Mouse (Mus musculus) megakaryocyte-erythroid progenitor cell, adult 5-6 weeks (primary cell): ENCODE data around the gene Gm47283. TPM values are rescaled to one million over a fixed set of nuclear protein-coding genes. Genes with fewer than 3 reads are reported as not detected.
A peak's percentile ranks its signal among the peaks of the same experiment; 100 is the strongest.
"Not testable (repeated sequence)": the region's sequence is repeated elsewhere in the genome, so short reads cannot be mapped to it uniquely, and the experiment has no call there.

Source experiments
- ATAC-seq: replicated peaks from 2 replicates; pipeline ENCODE4 v1.8.0; 2016; ENCODE audit warnings: mild to moderate bottlenecking, inconsistent platforms; ENCODE audit not compliant: severe bottlenecking, poor library complexity, low FRiP score, low TSS enrichment
- total RNA-seq, 2 experiments: library from RNA; stranded (forward) in 1 of 2; stranded (reverse) in 1 of 2; fragments of 200-1000, 215-1000 nt in 1 of 2; fragments of >200 nt in 1 of 2; fragmentation: Nextera tagmentation in 1 of 2; gene quantifications; 2 replicates each; pipeline ENCODE4 v1.2.3; 2014 to 2017

Gm47283 gene
- total RNA-seq (2014; fragmentation: Nextera tagmentation) (not detected in 2 replicates), total RNA-seq (2017) (not detected in 2 replicates)

DNA sequence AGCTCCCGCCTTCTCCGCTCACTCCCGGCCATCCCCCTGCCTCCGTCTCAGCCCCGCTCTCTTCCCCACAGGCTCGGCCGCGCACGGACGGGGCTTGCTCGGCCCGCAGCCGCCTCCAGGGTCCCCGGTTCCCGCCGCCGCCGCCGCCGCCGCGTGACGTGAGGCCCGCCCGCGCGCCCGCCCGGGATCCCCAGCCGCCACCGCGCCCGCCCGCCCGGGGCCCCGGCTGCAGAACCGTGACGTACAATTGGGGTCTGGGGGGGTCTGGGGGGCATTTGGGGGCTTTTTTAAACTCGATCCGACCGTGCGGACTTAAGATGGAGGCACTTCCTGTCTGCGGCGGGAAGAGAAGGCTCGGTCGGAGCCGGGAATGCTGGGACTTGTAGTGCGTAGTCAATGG, at the start of gene Gm47283:
Gene Gm47283, plus strand, starts transcription at position 301 of the 400 bp plus-strand sequence.
- ATAC-seq = not testable (repeated sequence)

DNA sequence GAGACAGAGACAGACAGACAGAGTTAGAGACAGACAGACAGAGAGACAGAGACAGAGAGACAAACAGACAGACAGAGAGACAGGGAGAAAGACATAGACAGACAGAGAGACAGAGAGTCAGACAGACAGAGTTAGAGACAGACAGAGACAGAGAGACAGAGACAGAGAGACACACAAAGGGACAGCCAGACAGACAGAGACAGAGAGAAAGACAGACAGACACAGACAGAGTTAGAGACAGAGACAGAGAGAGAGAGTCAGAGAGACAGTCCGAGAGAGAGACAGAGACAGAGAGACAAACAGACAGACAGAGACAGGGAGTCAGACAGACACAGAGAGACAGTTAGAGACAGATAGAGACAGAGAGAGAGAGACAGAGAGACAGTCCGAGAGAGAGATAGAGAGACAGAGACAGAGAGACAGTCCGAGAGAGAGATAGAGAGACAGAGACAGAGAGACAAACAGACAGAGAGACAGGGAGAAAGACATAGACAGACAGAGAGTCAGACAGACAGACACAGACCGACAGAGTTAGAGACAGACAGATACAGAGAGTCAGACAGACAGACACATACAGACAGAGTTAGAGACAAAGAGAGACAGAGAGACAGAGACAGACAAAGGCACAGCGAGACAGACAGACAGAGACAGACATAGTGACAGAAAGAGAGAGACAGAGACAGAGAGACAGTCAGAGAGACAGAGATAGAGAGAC, 49.2 kb upstream of the Gm47283 start:
- ATAC-seq = not testable (repeated sequence)

DNA sequence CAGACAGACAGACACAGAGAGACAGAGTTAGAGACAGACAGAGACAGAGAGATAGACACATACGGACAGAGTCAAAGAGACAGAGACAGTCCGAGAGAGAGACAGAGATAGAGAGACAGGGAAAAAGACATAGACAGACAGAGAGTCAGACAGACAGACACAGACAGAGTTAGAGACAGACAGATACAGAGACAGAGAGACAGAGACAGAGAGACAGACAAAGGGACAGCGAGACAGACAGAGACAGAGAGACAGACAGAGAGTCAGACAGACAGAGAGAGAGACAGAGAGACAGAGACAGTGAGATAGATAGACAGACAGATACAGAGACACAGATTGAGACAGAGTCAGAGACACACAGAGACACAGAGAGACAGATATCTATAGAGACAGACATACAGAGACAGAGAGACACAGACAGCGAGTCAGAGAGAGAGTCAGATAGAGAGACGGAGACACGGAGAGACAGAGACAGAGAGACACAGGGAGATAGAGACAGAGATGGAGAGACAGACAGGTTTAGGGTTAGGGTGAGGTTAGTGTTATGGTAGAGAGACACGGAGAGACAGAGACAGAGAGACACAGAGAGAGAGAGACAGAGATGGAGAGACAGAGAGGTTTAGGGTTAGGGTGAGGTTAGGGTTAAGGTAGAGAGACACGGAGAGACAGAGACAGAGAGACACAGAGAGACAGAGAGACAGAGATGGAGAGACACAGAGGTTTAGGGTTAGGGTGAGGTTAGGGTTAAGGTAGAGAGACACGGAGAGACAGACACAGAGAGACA, 48.1 kb upstream of the Gm47283 start:
- ATAC-seq = not testable (repeated sequence)

DNA sequence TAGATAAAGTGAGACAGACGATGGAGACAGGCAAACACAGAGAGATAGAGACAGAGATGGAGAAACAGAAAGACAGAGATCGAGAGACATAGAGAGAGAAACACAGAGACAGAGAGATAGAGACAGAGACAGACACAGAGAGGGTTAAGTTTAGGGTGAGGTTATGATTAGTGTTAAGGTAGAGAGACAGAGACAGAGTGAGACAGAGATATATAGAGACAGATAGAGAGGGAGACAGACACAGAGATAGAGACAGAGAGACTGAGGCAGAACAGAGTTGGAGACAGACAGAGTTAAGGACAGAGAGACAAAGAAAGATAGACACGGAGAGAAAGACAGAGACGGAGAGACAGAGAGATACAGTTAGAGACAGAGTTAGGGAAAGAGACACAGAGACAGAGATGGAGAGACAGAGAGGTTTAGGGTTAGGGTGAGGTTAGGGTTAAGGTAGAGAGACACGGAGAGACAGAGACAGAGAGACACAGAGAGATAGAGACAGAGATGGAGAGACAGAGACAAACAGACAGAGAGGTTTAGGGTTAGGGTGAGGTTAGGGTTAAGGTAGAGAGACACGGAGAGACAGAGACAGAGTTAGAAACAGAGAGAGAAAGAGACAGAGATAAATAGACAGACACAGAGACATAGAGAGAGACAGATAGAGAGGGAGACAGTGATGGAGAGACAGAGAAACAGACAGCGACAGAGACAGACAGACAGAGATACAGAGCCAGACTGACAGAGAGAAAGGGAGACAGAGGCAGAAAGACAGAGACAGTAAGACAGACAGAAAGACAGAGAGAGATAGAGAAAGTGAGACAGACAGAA, 46.7 kb upstream of the Gm47283 start:
- no peak for ATAC-seq

DNA sequence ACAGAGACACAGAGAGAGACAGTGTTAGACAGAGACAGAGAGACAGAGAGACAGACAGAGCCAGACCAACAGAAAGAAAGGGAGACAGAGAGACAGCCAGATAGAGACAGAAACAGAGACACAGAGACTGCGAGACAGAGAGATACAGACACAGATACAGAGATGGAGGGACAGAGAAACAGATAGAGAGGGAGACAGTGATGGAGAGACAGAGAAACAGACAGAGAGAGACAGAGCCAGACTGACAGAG, 46.2 kb upstream of the Gm47283 start:
- 0 out of 2 replicates have a peak, but pooled peaks have one; percentile 0 for ATAC-seq

DNA sequence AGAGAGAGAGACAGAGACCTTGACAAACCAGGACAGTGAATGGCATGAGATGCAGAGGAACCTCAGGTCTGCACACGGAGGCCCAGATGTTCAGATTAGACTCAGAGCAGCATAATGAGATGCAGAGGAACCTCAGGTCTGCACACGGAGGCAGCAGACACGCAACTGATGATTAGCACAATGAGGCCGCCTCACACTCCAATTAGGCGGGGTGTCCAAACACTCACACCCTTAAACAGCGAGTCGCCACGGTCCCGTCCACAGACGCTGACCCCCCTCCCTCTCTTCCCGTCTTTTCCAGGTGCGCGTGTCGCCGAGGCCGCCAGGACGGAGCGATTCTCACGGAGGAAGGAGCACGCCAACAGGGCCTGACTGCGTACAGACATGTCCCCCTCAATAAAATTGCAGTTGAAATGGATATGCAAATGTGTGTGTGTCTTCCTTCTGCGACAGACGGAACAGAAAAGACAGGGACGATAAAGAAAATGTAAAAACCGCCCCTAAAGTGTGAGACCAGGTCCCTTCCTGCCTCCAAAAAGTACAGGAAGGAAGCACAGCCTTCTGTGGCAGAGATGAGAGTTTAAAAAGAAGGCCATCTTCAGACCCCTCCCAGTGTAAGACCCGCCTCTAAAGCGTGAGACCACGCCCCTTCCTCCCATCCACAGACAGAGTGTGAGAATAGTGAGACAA, 45.6 kb upstream of the Gm47283 start:
- peak; percentile 20 for ATAC-seq

DNA sequence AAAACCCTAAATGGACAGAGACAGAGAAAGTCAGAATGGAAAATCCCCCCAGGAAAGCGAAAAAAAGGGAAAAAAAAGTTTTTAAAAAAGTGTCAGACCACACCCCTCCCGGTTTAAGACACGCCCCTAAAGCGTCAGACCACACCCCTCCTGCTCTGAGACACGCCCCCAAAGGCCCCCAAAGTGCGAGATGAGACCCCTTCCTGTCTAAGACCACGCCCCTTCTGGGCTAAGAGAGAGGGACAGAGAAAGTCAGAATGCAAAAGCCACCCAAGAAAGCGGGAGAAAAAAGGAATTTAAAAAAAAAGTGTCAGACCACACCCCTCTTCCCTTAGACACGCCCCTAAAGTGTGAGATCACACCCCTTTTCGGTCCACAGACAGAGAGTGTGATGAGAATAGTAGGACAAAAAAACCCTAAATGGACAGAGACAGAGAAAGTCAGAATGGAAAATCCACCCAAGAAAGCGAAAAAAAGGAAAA, 45.0 kb upstream of the Gm47283 start:
- ATAC-seq = peak; percentile 15

DNA sequence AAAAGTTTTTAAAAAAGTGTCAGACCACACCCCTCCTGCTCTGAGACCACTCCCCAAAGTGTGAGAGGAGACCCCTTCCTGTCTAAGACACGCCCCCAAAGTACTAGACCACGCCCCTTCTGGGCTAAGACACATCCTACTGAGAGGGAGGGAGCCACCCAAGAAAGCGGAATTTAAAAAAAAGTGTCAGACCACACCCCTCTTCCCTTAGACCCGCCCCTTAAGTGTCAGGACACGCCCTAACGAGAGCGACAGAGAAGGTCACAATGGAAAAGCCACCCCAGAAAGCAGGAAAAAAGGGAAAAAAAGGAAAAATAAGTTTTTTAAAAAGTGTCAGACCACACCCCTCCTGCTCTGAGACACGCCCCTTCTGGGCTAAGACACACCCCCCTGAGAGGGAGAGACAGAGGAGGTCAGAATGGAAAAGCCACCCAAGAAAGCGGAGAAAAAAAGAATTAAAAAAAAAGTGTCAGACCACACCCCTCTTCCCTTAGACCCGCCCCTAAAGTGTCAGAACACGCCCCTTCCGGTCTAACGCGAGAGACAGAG, 44.5 kb upstream of the Gm47283 start:
- ATAC-seq = peak; percentile 38

DNA sequence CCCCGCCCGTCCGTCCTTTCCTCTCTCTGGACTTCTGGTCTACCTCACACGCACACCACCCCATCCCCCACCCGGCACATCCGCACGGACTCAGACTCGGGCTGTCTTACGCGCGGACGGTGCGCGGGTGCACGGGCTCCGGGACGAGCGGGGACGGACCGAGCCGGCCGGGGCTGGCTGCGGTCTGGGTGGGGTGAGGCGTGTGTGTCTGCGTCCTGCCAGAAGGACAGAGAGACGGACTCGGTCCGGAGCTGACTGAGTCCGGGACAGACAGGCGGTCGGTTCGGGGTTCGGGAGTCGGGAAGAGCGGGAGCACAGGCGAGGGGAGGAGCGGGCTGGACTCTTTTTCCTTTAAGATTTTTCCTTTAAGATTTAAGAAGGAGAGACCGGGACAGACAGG, 43.5 kb upstream of the Gm47283 start:
- 0 out of 2 replicates have a peak, but pooled peaks have one; percentile 1 for ATAC-seq

DNA sequence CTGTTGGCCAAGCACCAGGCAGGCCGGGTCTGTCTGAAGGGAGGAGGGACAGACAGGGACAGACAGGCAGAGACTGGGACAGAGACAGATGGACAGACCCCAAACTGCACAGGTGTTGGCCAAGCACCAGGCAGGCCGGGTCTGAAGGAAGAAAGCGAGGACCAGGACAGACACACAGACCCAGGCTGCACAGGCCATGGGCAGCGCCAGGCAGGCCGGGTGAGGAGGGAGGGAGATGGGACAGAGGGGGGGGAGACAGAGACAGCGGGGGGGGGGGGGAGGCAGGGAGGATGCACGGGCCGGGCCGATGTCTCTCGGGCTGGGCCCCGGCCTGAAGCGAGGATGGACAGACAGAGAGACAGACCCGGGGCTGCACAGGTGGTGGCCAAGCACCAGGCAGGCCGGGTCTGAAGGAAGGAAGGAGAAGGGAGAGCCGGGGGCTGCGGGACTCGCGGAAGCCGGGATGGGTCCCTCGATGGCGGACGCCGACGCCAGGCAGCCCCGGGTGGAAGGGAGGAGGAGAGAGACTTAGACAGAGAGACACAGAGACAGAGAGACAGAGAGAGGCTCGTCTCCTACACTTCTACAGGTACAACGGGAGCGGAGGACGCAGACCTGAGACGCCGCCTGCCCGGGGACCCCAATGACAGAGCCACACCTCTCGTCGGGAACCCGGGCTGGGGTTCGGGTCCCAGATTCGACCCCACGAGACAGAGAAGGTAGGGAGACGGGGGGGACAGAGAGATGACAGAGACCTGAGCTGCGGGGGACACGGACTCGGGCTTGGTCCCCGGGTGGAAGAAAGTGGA, 42.9 kb upstream of the Gm47283 start:
- not testable (repeated sequence) for ATAC-seq

DNA sequence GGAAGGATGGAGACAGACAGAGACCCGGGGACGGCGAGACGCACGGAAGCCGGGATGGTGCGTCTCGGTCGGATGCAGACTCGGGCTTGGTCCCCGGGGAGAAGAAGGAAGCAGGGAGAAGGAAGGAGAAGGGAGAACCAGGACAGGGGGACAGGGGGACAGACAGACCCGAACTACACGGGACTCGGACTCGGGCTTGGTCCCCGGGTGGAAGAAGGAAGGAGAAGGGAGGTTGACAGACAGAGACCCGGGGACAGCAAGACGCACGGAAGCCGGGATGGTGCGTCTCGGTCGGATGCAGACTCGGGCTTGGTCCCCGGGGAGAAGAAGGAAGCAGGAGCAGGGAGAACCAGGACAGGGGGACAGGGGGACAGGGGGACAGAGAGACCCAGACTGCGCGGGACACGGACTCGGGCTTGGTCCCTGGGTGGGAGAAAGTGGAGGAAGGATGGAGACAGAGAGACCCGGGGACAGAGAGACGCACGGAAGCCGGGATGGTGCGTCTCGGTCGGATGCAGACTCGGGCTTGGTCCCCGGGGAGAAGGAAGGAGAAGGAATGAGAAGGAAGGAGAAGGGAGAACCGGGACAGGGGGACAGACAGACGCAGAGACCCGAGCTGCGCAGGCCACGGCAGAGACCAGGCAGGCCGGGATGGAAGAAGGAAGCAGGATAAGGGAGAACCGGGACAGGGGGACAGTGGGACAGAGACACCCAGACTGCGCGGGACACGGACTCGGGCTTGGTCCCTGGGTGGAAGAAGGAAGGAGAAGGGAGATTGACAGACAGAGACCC, 42.1 kb upstream of the Gm47283 start:
- ATAC-seq = not testable (repeated sequence)

DNA sequence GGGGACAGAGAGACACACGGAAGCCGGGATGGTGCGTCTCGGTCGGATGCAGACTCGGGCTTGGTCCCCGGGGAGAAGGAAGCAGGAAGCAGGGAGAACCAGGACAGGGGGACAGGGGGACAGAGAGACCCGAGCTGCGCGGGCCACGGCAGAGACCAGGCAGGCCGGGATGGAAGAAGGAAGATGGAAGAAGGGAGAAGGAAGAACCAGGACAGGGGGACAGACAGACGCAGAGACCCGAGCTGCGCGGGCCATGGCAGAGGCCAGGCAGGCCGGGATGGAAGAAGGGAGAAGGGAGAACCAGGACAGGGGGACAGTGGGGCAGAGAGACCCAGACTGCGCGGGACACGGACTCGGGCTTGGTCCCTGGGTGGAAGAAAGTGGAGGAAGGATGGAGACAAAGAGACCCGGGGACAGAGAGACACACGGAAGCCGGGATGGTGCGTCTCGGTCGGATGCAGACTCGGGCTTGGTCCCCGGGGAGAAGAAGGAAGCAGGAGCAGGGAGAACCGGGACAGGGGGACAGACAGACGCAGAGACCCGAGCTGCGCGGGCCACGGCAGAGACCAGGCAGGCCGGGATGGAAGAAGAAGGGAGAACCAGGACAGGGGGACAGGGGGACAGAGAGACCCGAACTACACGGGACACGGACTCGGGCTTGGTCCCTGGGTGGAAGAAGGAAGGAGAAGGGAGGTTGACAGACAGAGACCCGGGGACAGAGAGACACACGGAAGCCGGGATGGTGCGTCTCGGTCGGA, 41.3 kb upstream of the Gm47283 start:
- not testable (repeated sequence) for ATAC-seq

DNA sequence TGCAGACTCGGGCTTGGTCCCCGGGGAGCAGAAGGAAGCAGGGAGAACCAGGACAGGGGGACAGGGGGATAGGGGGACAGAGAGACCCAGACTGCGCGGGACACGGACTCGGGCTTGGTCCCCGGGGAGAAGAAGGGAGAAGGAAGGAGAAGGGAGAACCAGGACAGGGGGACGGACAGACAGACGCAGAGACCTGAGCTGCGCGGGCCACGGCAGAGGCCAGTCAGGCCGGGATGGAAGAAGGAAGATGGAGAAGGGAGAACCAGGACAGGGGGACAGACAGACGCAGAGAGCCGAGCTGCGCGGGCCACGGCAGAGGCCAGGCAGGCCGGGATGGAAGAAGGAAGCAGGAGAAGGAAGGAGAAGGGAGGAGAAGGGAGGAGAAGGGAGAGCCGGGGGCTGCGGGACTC, 40.7 kb upstream of the Gm47283 start:
- no peak for ATAC-seq

DNA sequence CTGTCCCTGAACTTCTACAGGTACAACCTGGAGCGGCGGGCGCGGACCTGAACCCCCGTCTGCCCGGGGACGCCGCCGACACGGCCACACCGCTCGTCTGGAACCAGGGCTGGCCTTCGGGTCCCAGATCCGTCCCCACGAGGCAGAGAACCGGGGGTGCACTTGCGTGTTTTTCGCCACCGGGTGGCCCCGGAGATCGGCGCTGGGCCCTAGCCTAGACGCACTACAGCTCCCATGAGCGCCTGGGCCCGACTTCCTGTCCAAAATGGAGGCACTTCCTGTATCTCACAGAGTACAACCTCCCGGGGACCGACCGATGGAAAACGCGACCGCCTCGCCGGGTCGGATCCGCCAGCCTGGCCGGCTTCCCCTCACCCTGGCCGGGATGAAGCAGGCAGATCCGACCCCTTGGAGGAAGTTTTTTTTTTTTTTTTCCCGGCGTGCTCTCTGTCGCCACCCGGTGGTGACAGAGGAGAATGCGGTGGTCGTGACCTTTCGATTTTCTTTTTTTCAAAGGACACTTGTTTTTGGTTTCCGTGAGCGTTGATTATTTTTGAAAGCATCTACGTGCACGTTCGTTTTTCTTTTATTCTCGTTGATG, 40.1 kb upstream of the Gm47283 start:
- ATAC-seq = peak; percentile 75

DNA sequence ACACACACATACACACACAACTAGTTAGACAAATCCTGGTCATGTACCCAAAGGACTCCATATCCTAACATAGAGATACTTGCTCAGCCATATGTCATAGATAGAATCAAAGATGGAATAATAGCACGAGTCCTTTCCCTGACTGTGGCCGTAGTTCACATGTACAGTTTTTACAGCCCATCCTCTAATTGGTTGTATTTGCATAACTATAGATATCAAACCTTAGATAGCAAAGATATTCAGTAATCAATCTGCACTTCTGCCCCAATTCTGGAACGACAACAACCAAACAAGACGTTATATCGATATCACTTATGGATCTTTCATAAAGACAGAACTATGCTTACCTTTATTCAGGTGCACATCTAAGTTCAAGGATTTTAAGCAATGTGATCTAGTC, 39.3 kb upstream of the Gm47283 start:
- not testable (repeated sequence) for ATAC-seq

DNA sequence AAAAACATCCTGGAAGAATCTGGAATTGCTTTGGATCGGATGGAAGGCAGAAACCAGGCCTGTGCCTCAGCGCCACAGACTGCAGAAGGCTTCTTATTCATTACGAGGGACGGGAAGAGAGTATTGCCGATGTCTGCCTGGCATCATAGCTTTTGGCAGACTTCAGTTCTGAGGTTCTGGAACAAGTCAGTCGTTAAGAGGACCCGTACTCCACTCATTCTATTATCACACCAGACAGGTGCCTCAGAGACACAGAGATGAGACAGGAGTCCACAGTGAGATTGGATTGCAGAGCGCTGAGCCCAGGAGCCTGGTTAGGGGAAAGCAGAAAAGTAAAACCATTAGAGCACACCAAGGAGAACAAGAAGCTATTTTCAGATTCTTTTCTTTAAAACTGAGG, 29.8 kb upstream of the Gm47283 start, which contains the start of gene Gm21860:
Gene Gm21860, minus strand, starts transcription at position 101 of the 400 bp plus-strand sequence.
- not testable (repeated sequence) for ATAC-seq
